In the genomic region with DNA sequence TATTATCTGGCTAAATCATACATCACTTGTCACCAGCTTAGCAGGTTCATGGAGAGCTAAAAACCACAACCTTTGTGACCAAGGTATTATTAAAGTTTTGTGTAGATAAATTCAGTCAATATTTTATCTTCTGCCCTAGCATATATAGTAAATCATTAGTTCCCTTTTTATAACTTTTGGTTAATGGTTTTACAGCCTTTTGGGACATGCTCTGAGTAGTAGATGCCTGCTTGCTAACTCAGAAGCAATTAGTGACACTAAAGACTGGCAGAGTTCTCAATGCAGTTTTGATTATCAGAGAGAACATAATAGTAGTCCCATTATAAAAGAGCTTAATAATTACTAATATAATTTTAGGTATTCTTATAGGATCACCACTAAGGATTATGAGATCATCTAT, we compare ENCODE assay signal across 3 mouse cellular contexts. TPM values are rescaled to one million over a fixed set of nuclear protein-coding genes. Genes with fewer than 3 reads are reported as not detected.
"Had no signal": no experiment of that assay in that cellular context is flagged by ENCODE, and none has a peak within 500 bp of the region (broad histone marks: within the 10 kb centered on the region; RNA-seq: fewer than 3 reads in every experiment).

No protein-coding gene starts in this region.

RNA-seq across cellular contexts. Expression of gene Bcl2a1a, which starts 5.2 kb away (rescaled TPM):
- polyA plus RNA-seq: neural tube, embryonic 13.5 days; neural tube, embryonic 14.5 days; stomach, embryonic 14.5 days had no signal
